Mouse (Mus musculus) T-helper 2 cell (primary cell): ENCODE data around the gene Vpreb3.

Source experiments
- in situ Hi-C: fragments of 300-600 bp; cut with MboI, MseI; formaldehyde crosslinking; loops from one replicate; pipeline ENCODE4 v1.15.1; 2025; ENCODE audit warnings: high pct_unique_total_duplicates

Gene Vpreb3

GRCm38 (mm10) chr10:75932081-75932678 lies 10.7 kb upstream of the Vpreb3 start:
- in situ Hi-C loops = no loop called here

- in situ Hi-C loops = no loop called here
These were observed 10.0 kb upstream of the Vpreb3 start, which contains the start of gene Chchd10 for GRCm38 (mm10) chr10:75932891-75933290. Gene Chchd10, plus strand, starts transcription at chr10:75933130.

- in situ Hi-C loops = loop anchor here (5.0 kb wide), 1 partner anchor 728 kb away; no protein-coding TSS in a partner anchor
These were observed 7.9 kb upstream of the Vpreb3 start for GRCm38 (mm10) chr10:75934991-75935390.

- in situ Hi-C loops = loop anchor here (5.0 kb wide), 1 partner anchor 729 kb away; no protein-coding TSS in a partner anchor
These were observed 6.9 kb upstream of the Vpreb3 start, which contains the start of gene Mmp11 for GRCm38 (mm10) chr10:75935680-75936541. Gene Mmp11, minus strand, starts transcription at chr10:75936496.

GRCm38 (mm10) chr10:75936909-75937667 lies 5.8 kb upstream of the Vpreb3 start:
- in situ Hi-C loops = loop anchor here (5.0 kb wide), 1 partner anchor 730 kb away; no protein-coding TSS in a partner anchor

GRCm38 (mm10) chr10:75937851-75938643 lies 4.8 kb upstream of the Vpreb3 start:
- in situ Hi-C loops = loop anchor here (5.0 kb wide), 1 partner anchor 731 kb away; no protein-coding TSS in a partner anchor

- in situ Hi-C loops = loop anchor here (5.0 kb wide), 1 partner anchor 732 kb away; no protein-coding TSS in a partner anchor
These were observed 3.2 kb upstream of the Vpreb3 start for GRCm38 (mm10) chr10:75939481-75940234.

- in situ Hi-C loops = no loop called here
These were observed 2.3 kb upstream of the Vpreb3 start, which contains the start of gene Gm867 for GRCm38 (mm10) chr10:75940520-75940919. Gene Gm867, minus strand, starts transcription at chr10:75940672.

GRCm38 (mm10) chr10:75941042-75941824 lies 1.6 kb upstream of the Vpreb3 start:
- in situ Hi-C loops = no loop called here

- in situ Hi-C loops = no loop called here
These were observed 1.4 kb downstream of the Vpreb3 start for GRCm38 (mm10) chr10:75944066-75944772.

GRCm38 (mm10) chr10:75945213-75945612 lies 2.4 kb downstream of the Vpreb3 start:
- in situ Hi-C loops = loop anchor here (5.0 kb wide), 2 partner anchors 198 to 358 kb away; partner anchors contain the start of gene Ggt5

- in situ Hi-C loops = loop anchor here (5.0 kb wide), 2 partner anchors 199 to 359 kb away; partner anchors contain the start of gene Ggt5
These were observed 3.0 kb downstream of the Vpreb3 start for GRCm38 (mm10) chr10:75945896-75946295.

- in situ Hi-C loops = loop anchor here (5.0 kb wide), 2 partner anchors 201 to 361 kb away; partner anchors contain the start of gene Ggt5
These were observed 5.2 kb downstream of the Vpreb3 start for GRCm38 (mm10) chr10:75948079-75948478.

GRCm38 (mm10) chr10:75949053-75950045 lies 6.5 kb downstream of the Vpreb3 start:
- in situ Hi-C loops = loop anchor here (5.0 kb wide), 3 partner anchors 62 to 362 kb away; partner anchors contain the start of gene Ggt5

- in situ Hi-C loops = loop anchor here (5.0 kb wide), 1 partner anchor 64 kb away; no protein-coding TSS in a partner anchor
These were observed 7.9 kb downstream of the Vpreb3 start for GRCm38 (mm10) chr10:75950791-75951210.

GRCm38 (mm10) chr10:75951424-75952050 lies 8.7 kb downstream of the Vpreb3 start:
- in situ Hi-C loops = loop anchor here (5.0 kb wide), 1 partner anchor 64 kb away; no protein-coding TSS in a partner anchor
